Mouse (Mus musculus): ENCODE data around the gene Wbp11. TPM values are rescaled to one million over a fixed set of nuclear protein-coding genes. Genes with fewer than 3 reads are reported as not detected.

Wbp11 gene
- polyA plus RNA-seq, 1 experiment from 2014 or later, result 39.8 TPM

DNA sequence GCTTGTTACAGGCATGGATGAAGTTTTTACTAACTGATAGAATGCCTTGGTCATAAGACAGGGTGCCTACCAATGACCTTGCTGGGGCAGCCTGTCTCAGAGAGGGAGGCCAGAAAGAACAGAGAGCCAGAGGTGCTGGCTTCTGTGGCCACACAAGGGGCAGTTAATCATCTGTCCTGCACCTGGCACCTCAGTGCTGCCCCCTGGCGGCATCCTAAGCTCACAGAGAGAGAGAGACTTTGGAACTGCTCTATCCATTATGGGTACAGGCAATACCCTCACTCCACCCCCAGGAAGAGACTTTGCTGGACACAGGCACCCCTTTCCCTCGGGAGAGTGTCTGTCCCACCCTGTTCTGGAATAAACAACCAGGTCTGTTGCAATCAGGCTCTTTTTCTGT is 19.8 kb upstream of the Wbp11 start:
- no peak overlapping the region for H3K27ac ChIP-seq (replicated peaks)
- ATAC-seq (ENCODE audit: low FRiP score, low TSS enrichment) (peak; percentile 59; the same call in 1 of the 2 replicates), DNase-seq (ENCODE audit: low spot score) (peak; percentile 68)
- no peaks in the 10 kb centered on the region for H3K9me3 ChIP-seq (ENCODE audit: control insufficient read depth, low read length)
- no peak overlapping the region for H3K9ac ChIP-seq (ENCODE audit: low read length)
- H3K4me2 ChIP-seq (replicated peaks; ENCODE audit: low read depth), result no peak overlapping the region
- no peaks in the 10 kb centered on the region for H3K27me3 ChIP-seq (ENCODE audit: control insufficient read depth, insufficient read depth, low read length)
- H3K4me1 ChIP-seq (replicated peaks; ENCODE audit: control insufficient read depth, insufficient read depth), result no peaks in the 10 kb centered on the region
- no peak overlapping the region for H3K4me3 ChIP-seq (ENCODE audit: low read depth, low read length)
- H3K36me3 ChIP-seq (ENCODE audit: control insufficient read depth, insufficient read depth, low read length), result no peaks in the 10 kb centered on the region
- TF ChIP-seq EP300 (optimal IDR thresholded peaks at IDR 0.05) (no peak), CTCF (IDR thresholded peaks at IDR 0.05; ENCODE audit: low read depth) (peak; percentile 78)
- 22% methylated on average over 2 of the region's 2 CpGs for WGBS

DNA sequence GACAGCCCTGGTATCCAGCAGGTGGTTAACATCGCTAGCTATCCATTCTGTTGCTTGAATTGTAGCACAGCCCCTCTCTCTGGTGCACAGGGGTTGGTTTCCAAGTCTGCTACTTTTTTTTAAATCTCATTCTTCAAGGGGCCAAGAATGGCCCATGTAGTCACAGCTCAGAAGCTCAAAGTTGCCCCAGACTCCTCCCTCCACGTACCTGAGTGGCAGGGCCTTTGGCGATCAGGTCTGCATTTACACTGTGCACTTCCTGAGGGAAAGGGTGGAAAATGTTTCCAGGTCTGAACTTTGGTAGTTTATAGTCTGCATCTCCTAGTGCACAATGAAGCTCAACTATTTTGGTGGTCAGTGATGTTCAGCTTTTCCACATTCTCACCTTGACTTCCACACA is 19.2 kb upstream of the Wbp11 start:
- Histone ChIP-seq H3K9ac (ENCODE audit: low read length) (no peak overlapping the region), H3K4me2 (replicated peaks; ENCODE audit: low read depth) (no peak overlapping the region), H3K36me3 (ENCODE audit: control insufficient read depth, insufficient read depth, low read length) (no peaks in the 10 kb centered on the region), H3K4me1 (replicated peaks; ENCODE audit: control insufficient read depth, insufficient read depth) (no peaks in the 10 kb centered on the region), H3K4me3 (ENCODE audit: low read depth, low read length) (no peak overlapping the region), H3K27me3 (ENCODE audit: control insufficient read depth, insufficient read depth, low read length) (no peaks in the 10 kb centered on the region), H3K9me3 (ENCODE audit: control insufficient read depth, low read length) (no peaks in the 10 kb centered on the region), H3K27ac (replicated peaks) (no peak overlapping the region)
- WGBS, result 92% methylated on average over 3 of the region's 3 CpGs
- DNase-seq (ENCODE audit: low spot score) (no peak), ATAC-seq (ENCODE audit: low FRiP score, low TSS enrichment) (no peak)
- TF ChIP-seq CTCF (IDR thresholded peaks at IDR 0.05; ENCODE audit: low read depth) (no peak), EP300 (optimal IDR thresholded peaks at IDR 0.05) (no peak)

DNA sequence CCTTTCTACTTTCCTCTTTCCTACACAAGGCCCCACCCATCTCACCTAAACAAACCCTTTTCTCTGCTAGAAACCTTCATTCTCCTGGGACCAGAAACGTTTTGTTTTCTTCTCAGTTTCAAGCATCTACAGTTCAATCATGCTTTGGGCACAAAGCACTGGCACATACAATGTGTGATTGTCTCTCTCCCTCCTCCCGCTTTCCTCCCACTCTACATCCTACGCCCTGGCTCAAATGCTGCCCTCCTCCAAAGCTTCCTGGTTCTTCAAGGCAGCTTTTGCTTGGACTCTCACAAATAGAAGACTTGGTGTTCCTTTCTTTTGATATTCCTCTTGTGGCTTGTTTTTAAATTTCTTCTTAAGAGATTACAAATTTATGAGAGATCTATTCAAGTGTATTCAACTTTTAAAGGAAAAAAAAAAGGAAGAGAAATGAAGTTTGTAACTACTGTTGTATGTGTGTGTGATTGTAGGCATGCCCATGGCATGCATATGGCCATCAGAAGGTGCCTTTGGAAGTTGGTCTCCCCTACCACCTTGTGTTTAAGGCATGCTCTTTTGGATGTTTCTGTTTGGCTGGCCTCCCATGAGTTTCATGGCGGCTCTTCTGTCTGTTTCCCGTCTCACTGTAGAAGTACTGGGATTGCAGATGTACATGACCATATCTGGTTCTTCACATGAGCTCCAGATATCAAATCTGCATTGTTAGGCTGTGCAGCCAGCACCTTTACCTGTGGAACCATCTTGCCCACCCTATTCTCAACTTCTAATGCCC is 17.9 kb upstream of the Wbp11 start:
- Histone ChIP-seq H3K4me1 (replicated peaks; ENCODE audit: control insufficient read depth, insufficient read depth) (no peaks in the 10 kb centered on the region), H3K4me2 (replicated peaks; ENCODE audit: low read depth) (no peak overlapping the region), H3K27me3 (ENCODE audit: control insufficient read depth, insufficient read depth, low read length) (no peaks in the 10 kb centered on the region), H3K27ac (replicated peaks) (no peak overlapping the region), H3K4me3 (ENCODE audit: low read depth, low read length) (no peak overlapping the region), H3K9me3 (ENCODE audit: control insufficient read depth, low read length) (no peaks in the 10 kb centered on the region), H3K9ac (ENCODE audit: low read length) (no peak overlapping the region), H3K36me3 (ENCODE audit: control insufficient read depth, insufficient read depth, low read length) (no peaks in the 10 kb centered on the region)
- 72% methylated on average over 5 of the region's 5 CpGs for WGBS
- DNase-seq (ENCODE audit: low spot score) (no peak), ATAC-seq (ENCODE audit: low FRiP score, low TSS enrichment) (no peak)
- TF ChIP-seq CTCF (IDR thresholded peaks at IDR 0.05; ENCODE audit: low read depth) (no peak), EP300 (optimal IDR thresholded peaks at IDR 0.05) (no peak)

DNA sequence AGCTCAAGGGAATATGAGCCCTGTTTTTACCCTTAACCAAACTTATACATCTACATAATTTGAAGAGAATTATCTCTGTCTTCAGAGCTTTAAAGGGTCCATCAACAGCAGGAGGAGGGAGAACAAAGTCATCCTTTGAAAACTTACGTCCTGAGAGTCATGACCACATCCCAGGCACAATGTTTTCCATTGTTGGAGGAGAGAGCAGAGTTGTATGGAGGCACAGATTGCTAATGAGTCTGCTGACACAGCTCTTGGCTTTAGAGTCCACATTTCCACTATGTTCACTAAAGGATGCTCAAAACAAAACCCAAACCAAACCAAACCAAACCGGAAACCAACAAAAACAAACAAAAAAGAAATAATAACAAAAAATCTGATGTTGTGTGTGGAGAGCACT is 16.9 kb upstream of the Wbp11 start:
- no peak for TF ChIP-seq EP300 (optimal IDR thresholded peaks at IDR 0.05)
- no peak for TF ChIP-seq CTCF (IDR thresholded peaks at IDR 0.05; ENCODE audit: low read depth)
- DNase-seq (ENCODE audit: low spot score) (no peak), ATAC-seq (ENCODE audit: low FRiP score, low TSS enrichment) (no peak)
- no peak overlapping the region for H3K4me3 ChIP-seq (ENCODE audit: low read depth, low read length)
- no peaks in the 10 kb centered on the region for H3K4me1 ChIP-seq (replicated peaks; ENCODE audit: control insufficient read depth, insufficient read depth)
- H3K27me3 ChIP-seq (ENCODE audit: control insufficient read depth, insufficient read depth, low read length), result no peaks in the 10 kb centered on the region
- H3K4me2 ChIP-seq (replicated peaks; ENCODE audit: low read depth), result no peak overlapping the region
- H3K9me3 ChIP-seq (ENCODE audit: control insufficient read depth, low read length), result no peaks in the 10 kb centered on the region
- H3K27ac ChIP-seq (replicated peaks), result no peak overlapping the region
- H3K9ac ChIP-seq (ENCODE audit: low read length), result no peak overlapping the region
- 56% methylated on average over 2 of the region's 2 CpGs for WGBS
- H3K36me3 ChIP-seq (ENCODE audit: control insufficient read depth, insufficient read depth, low read length), result no peaks in the 10 kb centered on the region

DNA sequence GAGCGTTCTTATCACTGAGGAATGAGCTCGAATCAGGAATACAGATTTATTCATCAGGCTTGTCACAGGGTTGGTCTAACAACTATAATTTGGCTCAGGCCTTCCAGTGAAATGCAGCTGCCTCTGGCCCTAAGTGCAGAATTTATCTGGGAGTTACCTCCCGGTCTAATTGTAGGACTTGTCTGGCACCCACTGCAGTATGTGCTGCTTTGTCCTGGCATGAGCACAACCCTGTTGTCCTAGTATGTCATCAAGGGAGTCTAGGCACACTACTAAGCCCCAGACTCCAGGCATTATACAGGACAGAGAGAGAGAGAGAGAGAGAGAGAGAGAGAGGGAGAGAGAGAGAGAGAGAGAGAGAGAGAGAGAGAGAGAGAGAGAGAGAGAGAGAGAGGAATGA is 9.3 kb upstream of the Wbp11 start:
- WGBS, result 67% methylated on average over 3 of the region's 3 CpGs
- H3K36me3 ChIP-seq (ENCODE audit: control insufficient read depth, insufficient read depth, low read length), result no peaks in the 10 kb centered on the region
- no peaks in the 10 kb centered on the region for H3K27me3 ChIP-seq (ENCODE audit: control insufficient read depth, insufficient read depth, low read length)
- DNase-seq (ENCODE audit: low spot score) (no peak), ATAC-seq (ENCODE audit: low FRiP score, low TSS enrichment) (no peak)
- H3K9me3 ChIP-seq (ENCODE audit: control insufficient read depth, low read length), result no peaks in the 10 kb centered on the region
- H3K4me3 ChIP-seq (ENCODE audit: low read depth, low read length), result no peak overlapping the region
- no peak overlapping the region for H3K27ac ChIP-seq (replicated peaks)
- H3K4me2 ChIP-seq (replicated peaks; ENCODE audit: low read depth), result no peak overlapping the region
- H3K4me1 ChIP-seq (replicated peaks; ENCODE audit: control insufficient read depth, insufficient read depth), result no peaks in the 10 kb centered on the region
- H3K9ac ChIP-seq (ENCODE audit: low read length), result no peak overlapping the region
- TF ChIP-seq CTCF (IDR thresholded peaks at IDR 0.05; ENCODE audit: low read depth) (no peak), EP300 (optimal IDR thresholded peaks at IDR 0.05) (no peak)

DNA sequence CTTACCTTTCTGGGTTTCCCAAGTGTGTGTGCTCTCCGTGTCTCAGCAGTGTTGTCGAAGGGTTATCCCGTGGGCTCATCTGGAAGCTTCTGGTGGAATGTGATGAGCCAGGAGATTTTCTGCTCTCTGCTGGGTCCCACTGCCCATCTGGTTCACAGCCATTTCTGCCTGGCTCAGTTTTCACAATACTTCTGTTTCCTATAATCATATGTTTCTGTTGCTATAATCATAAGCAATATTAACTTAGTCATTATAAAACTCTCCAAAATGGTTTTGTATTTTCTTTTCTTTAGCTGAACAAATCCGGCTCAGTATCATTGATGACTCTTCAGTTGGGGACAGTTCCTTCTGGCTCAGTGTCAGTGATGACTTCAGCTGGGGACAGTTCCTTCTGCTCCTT is 7.3 kb upstream of the Wbp11 start, which contains the start of gene Smco3:
Smco3 (minus strand) TSS at position 101 of the 400 bp plus-strand sequence.
- Histone ChIP-seq H3K9me3 (ENCODE audit: control insufficient read depth, low read length) (no peaks in the 10 kb centered on the region), H3K4me3 (ENCODE audit: low read depth, low read length) (no peak within 1 kb of the TSS), H3K27me3 (ENCODE audit: control insufficient read depth, insufficient read depth, low read length) (no peaks in the 10 kb centered on the region), H3K36me3 (ENCODE audit: control insufficient read depth, insufficient read depth, low read length) (no peaks in the 10 kb centered on the region), H3K4me2 (replicated peaks; ENCODE audit: low read depth) (no peak within 1 kb of the TSS), H3K9ac (ENCODE audit: low read length) (no peak within 1 kb of the TSS), H3K27ac (replicated peaks) (no peak within 1 kb of the TSS), H3K4me1 (replicated peaks; ENCODE audit: control insufficient read depth, insufficient read depth) (no peaks in the 10 kb centered on the region)
- DNase-seq (ENCODE audit: low spot score) (no peak), ATAC-seq (ENCODE audit: low FRiP score, low TSS enrichment) (no peak)
- WGBS, result 36% methylated on average over 4 of the region's 4 CpGs
- TF ChIP-seq EP300 (optimal IDR thresholded peaks at IDR 0.05) (no peak), CTCF (IDR thresholded peaks at IDR 0.05; ENCODE audit: low read depth) (no peak)

Measured in stomach, postnatal 0 days (tissue).